Mouse (Mus musculus) lung, embryonic 14.5 days (tissue): ENCODE results near the gene Ip6k1. TPM values are rescaled to one million over a fixed set of nuclear protein-coding genes. Genes with fewer than 3 reads are reported as not detected.

Source experiments
- ATAC-seq: fragments of 200-750 bp; cut with Nextera tagmentation; 2 replicates; pipeline ENCODE4 v1.8.0; 2017; ENCODE audit warnings: mild to moderate bottlenecking, moderate TSS enrichment, moderate library complexity; ENCODE audit not compliant: insufficient read depth
- DNase-seq: peaks from one replicate; pipeline ENCODE4 v3.0.0-alpha.2; 2015
- H3K27ac ChIP-seq: fragments of 300-500 bp; sonication (generic); 2 replicates; pipeline ENCODE4 v1.5.1; 2014; ENCODE audit warnings: low read depth, mild to moderate bottlenecking, moderate library complexity
- H3K27me3 ChIP-seq: fragments of 300-500 bp; sonication (generic); 2 replicates; pipeline ENCODE4 v1.6.1; 2014; ENCODE audit warnings: low read length, control low read depth; ENCODE audit not compliant: insufficient read depth
- H3K36me3 ChIP-seq: fragments of 300-500 bp; sonication (generic); 2 replicates; pipeline ENCODE4 v1.6.1; 2014; ENCODE audit warnings: control low read depth; ENCODE audit not compliant: insufficient read depth
- H3K4me1 ChIP-seq: fragments of 300-500 bp; sonication (generic); 2 replicates; pipeline ENCODE4 v1.6.1; 2014; ENCODE audit warnings: antibody characterized with exemption, control low read depth; ENCODE audit not compliant: insufficient read depth
- H3K4me2 ChIP-seq: fragments of 300-500 bp; sonication (generic); 2 replicates; pipeline ENCODE4 v1.6.1; 2014; ENCODE audit warnings: mild to moderate bottlenecking
- H3K4me3 ChIP-seq: fragments of 300-500 bp; sonication (generic); 2 replicates; pipeline ENCODE4 v1.5.1; 2014; ENCODE audit warnings: low read depth, low read length
- H3K9ac ChIP-seq: fragments of 300-500 bp; sonication (generic); 2 replicates; pipeline ENCODE4 v1.6.1; 2014
- H3K9me3 ChIP-seq: fragments of 300-500 bp; sonication (generic); 2 replicates; pipeline ENCODE4 v1.6.1; 2016; ENCODE audit warnings: low read depth, low read length, control low read depth
- CTCF ChIP-seq: IDR thresholded peaks from 2 replicates; pipeline ENCODE4 v1.5.1; 2016; ENCODE audit warnings: antibody characterized with exemption, low read depth
- WGBS: fragments of 180-500 bp; shearing (Covaris S2); extraction: QIAGEN DNeasy Blood & Tissue Kit; methylation state at CpG from one replicate; pipeline ENCODE4 v1.1.7; 2014; 5-methylcytosine and 5-hydroxymethylcytosine counted together
- polyA plus RNA-seq: library from polyadenylated mRNA; unstranded; fragments of >200 nt; fragmentation: Nextera tagmentation; extraction: Ambion mirVana; gene quantifications from 2 replicates; pipeline ENCODE4 v1.2.1, GENCODE M21; 2014

Gene Ip6k1
- polyA plus RNA-seq, 1 experiment from 2014 or later = 29.3 TPM

- H3K4me2 ChIP-seq = peak within 1 kb of the TSS; percentile 93
- H3K27me3 ChIP-seq = no peaks in the 10 kb centered on the region
- peak within 1 kb of the TSS; percentile 54 for H3K4me3 ChIP-seq
- 11% methylated on average over 14 of the region's 14 CpGs for WGBS
- H3K27ac ChIP-seq = peak within 1 kb of the TSS; percentile 100
- peaks cover 15% of the 10 kb centered on the region; the same call in 1 of the 2 replicates for H3K36me3 ChIP-seq
- DNase-seq (peak; percentile 96), ATAC-seq (peak; percentile 79)
- no peaks in the 10 kb centered on the region for H3K9me3 ChIP-seq
- H3K9ac ChIP-seq = peak within 1 kb of the TSS; percentile 74
- TF ChIP-seq CTCF = no peak
- peaks cover 25% of the 10 kb centered on the region for H3K4me1 ChIP-seq
These were observed 19.5 kb upstream of the Ip6k1 start, which contains the start of gene Gm20661 for GRCm38 (mm10) chr9:107982681-107983346. Gm20661 (plus strand) TSS chr9:107983058.

- no peaks in the 10 kb centered on the region for H3K9me3 ChIP-seq
- peaks cover 25% of the 10 kb centered on the region for H3K4me1 ChIP-seq
- H3K27ac ChIP-seq = peak overlapping the region; percentile 100
- no peaks in the 10 kb centered on the region for H3K27me3 ChIP-seq
- 1% methylated on average over 4 of the region's 4 CpGs for WGBS
- peak overlapping the region; percentile 54 for H3K4me3 ChIP-seq
- ATAC-seq (peak; percentile 74), DNase-seq (peak; percentile 93)
- H3K36me3 ChIP-seq = peaks cover 15% of the 10 kb centered on the region; the same call in 1 of the 2 replicates
- peak overlapping the region; percentile 93 for H3K4me2 ChIP-seq
- TF ChIP-seq CTCF = no peak
- H3K9ac ChIP-seq = peak overlapping the region; percentile 74
These were observed 18.8 kb upstream of the Ip6k1 start for GRCm38 (mm10) chr9:107983421-107983890.

DNA sequence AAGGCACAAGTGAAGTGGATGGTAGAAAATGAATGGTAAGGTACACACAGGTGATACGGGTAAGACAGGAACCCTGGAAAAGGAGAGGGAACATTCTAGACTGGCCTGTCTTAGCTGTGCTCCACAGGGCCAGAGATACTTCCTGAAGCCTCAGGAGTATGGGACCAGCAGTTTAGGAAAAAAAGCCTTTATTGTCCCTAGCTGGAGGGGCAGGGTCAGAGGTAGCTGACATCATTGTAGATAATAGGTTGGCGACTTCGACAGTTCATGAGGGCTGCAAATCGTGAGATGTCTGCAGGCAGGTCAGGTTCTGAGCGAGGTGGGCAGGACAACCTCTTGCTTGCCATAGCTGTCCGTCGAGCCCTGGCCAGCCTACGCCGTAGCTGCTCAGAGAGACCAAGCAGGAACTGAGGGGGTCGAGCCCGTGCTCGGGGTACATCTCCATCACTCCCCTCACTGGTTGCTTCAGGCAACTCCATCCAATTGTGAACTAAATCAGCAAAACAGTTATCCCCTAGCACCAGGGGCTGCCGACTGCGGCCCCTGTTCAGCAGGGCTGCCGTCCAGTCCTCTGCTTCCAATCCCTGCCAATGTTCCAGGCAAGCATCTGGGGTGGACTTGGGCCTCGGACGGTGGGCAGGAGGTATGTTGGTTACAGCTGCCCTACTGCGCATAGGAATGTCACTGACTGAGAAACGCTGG lies 18.1 kb upstream of the Ip6k1 start:
- peak overlapping the region; percentile 93 for H3K4me2 ChIP-seq
- no peak for TF ChIP-seq CTCF
- DNase-seq (peak; percentile 40), ATAC-seq (no peak)
- H3K27ac ChIP-seq = peak overlapping the region; percentile 100
- peak overlapping the region; percentile 54 for H3K4me3 ChIP-seq
- H3K9ac ChIP-seq = peak overlapping the region; percentile 74
- no peaks in the 10 kb centered on the region for H3K9me3 ChIP-seq
- 31% methylated on average over 19 of the region's 19 CpGs for WGBS
- H3K27me3 ChIP-seq = no peaks in the 10 kb centered on the region
- H3K4me1 ChIP-seq = peaks cover 25% of the 10 kb centered on the region
- H3K36me3 ChIP-seq = peaks cover 15% of the 10 kb centered on the region; the same call in 1 of the 2 replicates

- peaks cover 15% of the 10 kb centered on the region; the same call in 1 of the 2 replicates for H3K36me3 ChIP-seq
- ATAC-seq (no peak), DNase-seq (no peak)
- H3K4me1 ChIP-seq = peaks cover 25% of the 10 kb centered on the region
- 25% methylated on average over 9 of the region's 9 CpGs for WGBS
- H3K4me3 ChIP-seq = peak overlapping the region; percentile 54
- peak overlapping the region; percentile 74 for H3K9ac ChIP-seq
- peak overlapping the region; percentile 100 for H3K27ac ChIP-seq
- H3K4me2 ChIP-seq = peak overlapping the region; percentile 93
- H3K9me3 ChIP-seq = no peaks in the 10 kb centered on the region
- TF ChIP-seq CTCF = no peak
- H3K27me3 ChIP-seq = no peaks in the 10 kb centered on the region
These were observed 17.6 kb upstream of the Ip6k1 start for GRCm38 (mm10) chr9:107984754-107985055.

GRCm38 (mm10) chr9:107985131-107986119 lies 16.9 kb upstream of the Ip6k1 start, which contains the start of gene Inka1:
Inka1 (minus strand) TSS chr9:107985879.
- WGBS = under 1% methylated on average over 58 of the region's 58 CpGs
- H3K27ac ChIP-seq = peak within 1 kb of the TSS; percentile 100
- peak within 1 kb of the TSS; percentile 74 for H3K9ac ChIP-seq
- H3K4me2 ChIP-seq = peak within 1 kb of the TSS; percentile 93
- peak; percentile 42 for ATAC-seq
- DNase-seq = peak; percentile 94
- no peaks in the 10 kb centered on the region for H3K9me3 ChIP-seq
- no peak; the same call in 1 of the 2 replicates for TF ChIP-seq CTCF
- H3K4me1 ChIP-seq = peaks cover 24% of the 10 kb centered on the region
- peak within 1 kb of the TSS; percentile 54 for H3K4me3 ChIP-seq
- H3K36me3 ChIP-seq = peaks cover 15% of the 10 kb centered on the region; the same call in 1 of the 2 replicates
- no peaks in the 10 kb centered on the region for H3K27me3 ChIP-seq

- H3K4me3 ChIP-seq = peak overlapping the region; percentile 54
- no peak overlapping the region for H3K9ac ChIP-seq
- peak; percentile 97 for TF ChIP-seq CTCF
- peak; percentile 95 for DNase-seq
- WGBS = 5% methylated on average over 18 of the region's 18 CpGs
- H3K4me2 ChIP-seq = peak overlapping the region; percentile 93
- H3K9me3 ChIP-seq = no peaks in the 10 kb centered on the region
- H3K27me3 ChIP-seq = no peaks in the 10 kb centered on the region
- H3K36me3 ChIP-seq = peaks cover 15% of the 10 kb centered on the region; the same call in 1 of the 2 replicates
- peak; percentile 35; the same call in 1 of the 2 replicates for ATAC-seq
- peak overlapping the region; percentile 100 for H3K27ac ChIP-seq
- peaks cover 15% of the 10 kb centered on the region for H3K4me1 ChIP-seq
These were observed 15.9 kb upstream of the Ip6k1 start for GRCm38 (mm10) chr9:107986376-107986775.
